Mouse (Mus musculus) CH12.LX (cell line): Measurements from ENCODE around the gene Ccr10.

ENCODE experiments used
- CTCF ChIP-seq, 2 experiments: IDR thresholded peaks in 1 of 2; conservative IDR thresholded peaks in 1 of 2; 2 replicates each; pipeline ENCODE4 v1.5.1; 2011 to 2012; ENCODE audit warnings: low read depth in 2 of 2, low read length in 2 of 2, improper control_type of control experiment in 1 of 2, inconsistent platforms in 1 of 2, mild to moderate bottlenecking in 1 of 2, moderate library complexity in 1 of 2
- ELF1 ChIP-seq: IDR thresholded peaks from 2 replicates; pipeline ENCODE4 v1.6.1; 2014; ENCODE audit warnings: low read depth, mild to moderate bottlenecking, inconsistent platforms, low read length, improper control_type of control experiment
- EP300 ChIP-seq: IDR thresholded peaks from 2 replicates; pipeline ENCODE4 v1.6.1; 2011; ENCODE audit warnings: low read length, improper control_type of control experiment
- HCFC1 ChIP-seq: IDR thresholded peaks from 2 replicates; pipeline ENCODE4 v1.6.1; 2012; ENCODE audit warnings: low read depth, mild to moderate bottlenecking, inconsistent platforms, low read length, improper control_type of control experiment
- IRF4 ChIP-seq: IDR thresholded peaks from 2 replicates; pipeline ENCODE4 v1.6.1; 2014; ENCODE audit warnings: low read depth, mild to moderate bottlenecking, inconsistent platforms, low read length, improper control_type of control experiment
- MEF2A ChIP-seq: IDR thresholded peaks from 2 replicates; pipeline ENCODE4 v1.6.1; 2014; ENCODE audit warnings: low read depth, mild to moderate bottlenecking, inconsistent platforms, low read length, improper control_type of control experiment, borderline replicate concordance
- NRF1 ChIP-seq: IDR thresholded peaks from 2 replicates; pipeline ENCODE4 v1.6.1; 2014; ENCODE audit warnings: low read depth, mild to moderate bottlenecking, inconsistent platforms, low read length, improper control_type of control experiment, moderate library complexity
- POLR2A ChIP-seq: IDR thresholded peaks from 2 replicates; pipeline ENCODE4 v1.6.1; 2011; ENCODE audit warnings: low read depth, mild to moderate bottlenecking, improper control_type of control experiment, low read length
- RCOR1 ChIP-seq: conservative IDR thresholded peaks from 2 replicates; pipeline ENCODE4 v1.6.1; 2012; ENCODE audit warnings: low read depth, mild to moderate bottlenecking, inconsistent platforms, low read length, improper control_type of control experiment
- USF1 ChIP-seq: IDR thresholded peaks from 2 replicates; pipeline ENCODE4 v1.6.1; 2014; ENCODE audit warnings: low read depth, mild to moderate bottlenecking, inconsistent platforms, low read length, improper control_type of control experiment
- USF2 ChIP-seq: conservative IDR thresholded peaks from 2 replicates; pipeline ENCODE4 v1.6.1; 2011; ENCODE audit warnings: low read depth, low read length, improper control_type of control experiment
- ZC3H11A ChIP-seq: IDR thresholded peaks from 2 replicates; pipeline ENCODE4 v1.6.1; 2012; ENCODE audit warnings: low read depth, mild to moderate bottlenecking, inconsistent platforms, low read length, improper control_type of control experiment

GRCm38 (mm10) chr11:101180846-101181740 is 5.8 kb upstream of the Ccr10 start:
- TF ChIP-seq RCOR1 (no peak), EP300 (no peak), POLR2A (0 out of 2 replicates have a peak, but pooled peaks have one; percentile 33), IRF4 (no peak), CTCF (conservative IDR thresholded peaks at IDR 0.05 in 1 of 2, IDR thresholded peaks at IDR 0.05 in 1 of 2; ENCODE audit: low read depth in 2 of 2, low read length in 2 of 2) (peak; percentile 94 to 95), USF2 (no peak; the same call in 1 of the 2 replicates), ZC3H11A (peak; percentile 51), MEF2A (no peak), NRF1 (no peak), USF1 (no peak), ELF1 (no peak), HCFC1 (no peak; the same call in 1 of the 2 replicates)
